Mouse (Mus musculus) embryonic facial prominence, embryonic 12.5 days (tissue): ENCODE measurements around the gene Megf11. TPM values are rescaled to one million over a fixed set of nuclear protein-coding genes. Genes with fewer than 3 reads are reported as not detected.

Experiments
- ATAC-seq: fragments of 200-750 bp; cut with Nextera tagmentation; 2 replicates; pipeline ENCODE4 v1.8.0; 2017; ENCODE audit not compliant: insufficient number of reproducible peaks, insufficient read depth, low FRiP score, low TSS enrichment
- H3K27ac ChIP-seq: fragments of 300-500 bp; sonication (generic); 2 replicates; pipeline ENCODE4 v1.5.1; 2016; ENCODE audit warnings: mild to moderate bottlenecking
- H3K27me3 ChIP-seq: fragments of 300-500 bp; sonication (generic); 2 replicates; pipeline ENCODE4 v1.6.1; 2016; ENCODE audit warnings: mild to moderate bottlenecking, moderate library complexity
- H3K36me3 ChIP-seq: fragments of 300-500 bp; sonication (generic); 2 replicates; pipeline ENCODE4 v1.6.1; 2016; ENCODE audit warnings: mild to moderate bottlenecking
- H3K4me1 ChIP-seq: fragments of 300-500 bp; sonication (generic); 2 replicates; pipeline ENCODE4 v1.6.1; 2016
- H3K4me2 ChIP-seq: fragments of 300-500 bp; sonication (generic); replicated peaks from 2 replicates; pipeline ENCODE4 v1.6.1; 2016; ENCODE audit warnings: mild to moderate bottlenecking, moderate library complexity
- H3K4me3 ChIP-seq: fragments of 300-500 bp; sonication (generic); 2 replicates; pipeline ENCODE4 v1.5.1; 2016; ENCODE audit warnings: mild to moderate bottlenecking
- H3K9ac ChIP-seq: fragments of 300-500 bp; sonication (generic); 2 replicates; pipeline ENCODE4 v1.6.1; 2016; ENCODE audit warnings: mild to moderate bottlenecking, moderate library complexity
- H3K9me3 ChIP-seq: fragments of 300-500 bp; sonication (generic); 2 replicates; pipeline ENCODE4 v1.6.1; 2016; ENCODE audit warnings: mild to moderate bottlenecking, moderate library complexity
- WGBS: fragments of 180-500 bp; shearing (Covaris S2); methylation state at CpG from one replicate; pipeline ENCODE4 v1.1.7; 2016; 5-methylcytosine and 5-hydroxymethylcytosine counted together
- polyA plus RNA-seq: library from polyadenylated mRNA; unstranded; fragments of >200 nt; fragmentation: Nextera tagmentation; extraction: Ambion mirVana; gene quantifications from 2 replicates; pipeline ENCODE4 v1.2.1, GENCODE M21; 2016

Gene Megf11
- polyA plus RNA-seq, 1 experiment from 2014 or later: 1.2 TPM

DNA sequence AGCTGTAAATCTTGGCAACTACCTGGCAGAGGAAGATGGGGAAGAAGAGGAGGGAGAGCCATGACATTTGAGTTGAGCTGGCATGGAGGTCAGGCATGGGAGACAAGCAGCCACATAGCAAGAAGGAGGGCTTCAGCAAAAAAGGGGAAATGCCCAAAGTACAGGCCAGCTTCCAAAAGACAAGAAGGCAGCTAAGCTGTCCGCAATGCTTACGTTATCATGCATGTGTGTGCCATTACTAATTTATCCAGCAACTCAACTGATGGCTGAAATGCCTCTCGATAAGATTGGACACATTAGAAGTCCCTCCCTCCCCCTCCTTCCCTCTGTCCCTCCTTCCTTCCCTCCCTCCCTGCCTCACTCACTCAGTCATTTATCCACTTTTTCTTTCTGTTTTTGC is 260.0 kb downstream of the Megf11 start:
- H3K27me3 ChIP-seq: peaks cover 6% of the 10 kb centered on the region; the same call in 1 of the 2 replicates
- H3K4me3 ChIP-seq: no peak overlapping the region
- WGBS: 82% methylated on average over 3 of the region's 3 CpGs
- no peak for ATAC-seq
- no peaks in the 10 kb centered on the region for H3K36me3 ChIP-seq
- no peaks in the 10 kb centered on the region for H3K9me3 ChIP-seq
- H3K9ac ChIP-seq: no peak overlapping the region
- no peak overlapping the region for H3K4me2 ChIP-seq
- H3K27ac ChIP-seq: no peak overlapping the region
- no peaks in the 10 kb centered on the region for H3K4me1 ChIP-seq

DNA sequence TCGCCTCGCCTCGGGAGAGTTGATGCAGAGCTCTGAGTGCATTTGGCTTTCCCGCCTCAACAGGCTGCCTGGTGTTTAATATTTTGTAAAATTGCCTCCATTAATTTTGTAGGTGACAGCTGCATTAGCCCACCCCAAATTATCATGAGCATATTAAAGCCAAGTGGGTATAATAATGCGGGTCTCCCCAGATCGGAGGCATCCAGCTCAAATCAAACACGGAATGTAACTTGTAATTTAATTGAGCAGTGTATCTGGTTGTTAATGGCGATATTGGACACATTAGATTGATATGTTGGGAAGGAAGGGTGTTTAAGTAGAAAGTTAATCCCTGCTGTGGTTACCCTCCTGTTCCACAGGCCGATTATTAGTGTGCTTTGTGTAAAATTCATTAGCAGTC is 264.0 kb downstream of the Megf11 start:
- Histone ChIP-seq H3K27me3 (no peaks in the 10 kb centered on the region), H3K4me3 (no peak overlapping the region), H3K36me3 (no peaks in the 10 kb centered on the region), H3K4me2 (no peak overlapping the region), H3K4me1 (no peaks in the 10 kb centered on the region), H3K9me3 (no peaks in the 10 kb centered on the region), H3K27ac (no peak overlapping the region), H3K9ac (no peak overlapping the region)
- WGBS: 64% methylated on average over 9 of the region's 9 CpGs
- ATAC-seq: no peak

DNA sequence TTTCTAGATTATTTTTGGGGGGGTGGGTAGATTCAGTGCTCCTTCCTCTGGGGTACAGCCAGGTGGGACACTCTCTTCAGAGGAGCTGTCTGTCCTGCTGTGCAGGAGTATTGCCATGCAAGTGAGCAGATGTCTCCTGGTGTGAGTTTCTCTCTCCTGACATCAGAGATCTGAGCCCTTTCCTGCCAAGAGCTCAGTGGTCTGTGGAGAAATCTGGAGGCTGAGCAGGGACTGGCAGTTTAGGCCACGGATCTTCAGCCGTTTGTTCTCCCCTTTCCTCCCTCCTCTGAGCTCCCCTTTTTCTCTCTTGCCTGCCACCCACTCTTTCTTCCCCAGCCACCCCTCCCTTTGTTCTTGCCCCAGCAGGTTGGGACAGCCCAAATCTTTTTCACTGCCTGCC is 264.5 kb downstream of the Megf11 start:
- no peak for ATAC-seq
- Histone ChIP-seq H3K9me3 (no peaks in the 10 kb centered on the region), H3K36me3 (no peaks in the 10 kb centered on the region), H3K27ac (no peak overlapping the region), H3K4me3 (no peak overlapping the region), H3K9ac (no peak overlapping the region), H3K4me2 (no peak overlapping the region), H3K27me3 (no peaks in the 10 kb centered on the region), H3K4me1 (no peaks in the 10 kb centered on the region)
- 29% methylated on average over 2 of the region's 2 CpGs for WGBS

DNA sequence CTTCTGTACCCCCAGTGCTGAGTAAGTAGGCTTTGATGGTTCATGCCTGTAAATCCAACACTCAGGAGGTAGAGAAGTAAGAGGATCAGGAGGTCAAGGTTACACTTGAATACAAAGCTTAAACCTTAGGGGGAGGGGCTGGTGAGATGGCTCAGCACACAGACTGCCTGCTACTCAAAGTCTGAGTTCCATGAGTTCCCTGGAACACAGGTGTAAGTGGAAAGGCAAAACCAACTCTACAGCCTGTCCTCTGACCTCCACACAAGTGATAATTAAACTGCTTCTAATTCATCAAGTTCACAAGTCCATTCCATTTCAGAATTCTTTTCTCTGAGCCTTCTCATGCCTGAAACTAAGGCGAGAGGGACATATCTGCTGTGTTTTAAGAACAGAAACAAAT is 265.8 kb downstream of the Megf11 start:
- no peaks in the 10 kb centered on the region for H3K27me3 ChIP-seq
- H3K36me3 ChIP-seq: no peaks in the 10 kb centered on the region
- 82% methylated on average over 1 of the region's 1 CpGs for WGBS

DNA sequence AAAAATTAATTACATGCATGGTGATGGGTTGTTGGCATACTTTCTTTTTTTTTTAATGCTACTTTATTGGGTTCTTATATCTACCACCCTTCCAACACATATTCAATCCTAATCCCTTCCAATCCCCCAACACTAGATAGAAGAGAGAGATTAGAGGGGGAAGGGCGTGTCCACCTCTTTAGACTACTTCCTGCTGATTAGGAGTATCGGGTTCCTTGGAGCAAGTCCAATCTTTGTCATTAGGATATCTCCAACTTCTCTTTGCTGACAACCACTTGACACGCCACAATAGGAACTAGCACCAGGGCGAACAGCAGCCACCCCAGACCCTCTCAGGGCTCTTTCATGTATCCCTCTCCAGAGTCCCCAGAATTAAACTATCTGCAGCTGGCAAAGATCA is 266.3 kb downstream of the Megf11 start:
- Histone ChIP-seq H3K4me1 (no peaks in the 10 kb centered on the region), H3K36me3 (no peaks in the 10 kb centered on the region), H3K27ac (no peak overlapping the region), H3K4me3 (no peak overlapping the region), H3K9ac (no peak overlapping the region), H3K9me3 (no peaks in the 10 kb centered on the region), H3K4me2 (no peak overlapping the region), H3K27me3 (no peaks in the 10 kb centered on the region)
- WGBS: 65% methylated on average over 4 of the region's 4 CpGs
- no peak for ATAC-seq

More for the DNA sequence above, 265.8 kb downstream of the Megf11 start:
- Histone ChIP-seq H3K4me1 (no peaks in the 10 kb centered on the region), H3K4me2 (no peak overlapping the region), H3K9me3 (no peaks in the 10 kb centered on the region), H3K27ac (no peak overlapping the region), H3K9ac (no peak overlapping the region), H3K4me3 (no peak overlapping the region)
- ATAC-seq: no peak

DNA sequence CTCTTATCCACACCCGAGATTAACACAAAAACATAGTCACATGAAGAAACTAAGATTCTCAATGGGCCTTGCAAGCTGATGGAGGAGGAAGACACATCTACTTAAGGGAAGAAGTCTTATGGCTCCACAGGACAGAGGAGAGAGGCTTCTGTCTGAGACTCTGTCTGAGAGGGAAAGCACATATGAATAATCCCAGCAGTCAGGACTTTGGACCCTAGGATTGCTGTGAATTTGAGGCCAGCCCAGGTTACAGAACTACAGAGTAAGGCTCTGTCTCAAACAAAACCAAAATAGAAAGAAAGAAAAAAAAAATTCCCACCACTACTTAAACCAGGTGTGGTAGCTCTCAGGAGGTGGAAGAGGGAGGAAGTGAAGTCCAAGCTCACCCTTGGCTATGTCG is 266.7 kb downstream of the Megf11 start:
- Histone ChIP-seq H3K4me2 (no peak overlapping the region), H3K27ac (no peak overlapping the region), H3K4me3 (no peak overlapping the region), H3K9me3 (no peaks in the 10 kb centered on the region), H3K36me3 (no peaks in the 10 kb centered on the region), H3K27me3 (no peaks in the 10 kb centered on the region), H3K9ac (no peak overlapping the region), H3K4me1 (no peaks in the 10 kb centered on the region)
- ATAC-seq: no peak
- 43% methylated on average over 2 of the region's 2 CpGs for WGBS

DNA sequence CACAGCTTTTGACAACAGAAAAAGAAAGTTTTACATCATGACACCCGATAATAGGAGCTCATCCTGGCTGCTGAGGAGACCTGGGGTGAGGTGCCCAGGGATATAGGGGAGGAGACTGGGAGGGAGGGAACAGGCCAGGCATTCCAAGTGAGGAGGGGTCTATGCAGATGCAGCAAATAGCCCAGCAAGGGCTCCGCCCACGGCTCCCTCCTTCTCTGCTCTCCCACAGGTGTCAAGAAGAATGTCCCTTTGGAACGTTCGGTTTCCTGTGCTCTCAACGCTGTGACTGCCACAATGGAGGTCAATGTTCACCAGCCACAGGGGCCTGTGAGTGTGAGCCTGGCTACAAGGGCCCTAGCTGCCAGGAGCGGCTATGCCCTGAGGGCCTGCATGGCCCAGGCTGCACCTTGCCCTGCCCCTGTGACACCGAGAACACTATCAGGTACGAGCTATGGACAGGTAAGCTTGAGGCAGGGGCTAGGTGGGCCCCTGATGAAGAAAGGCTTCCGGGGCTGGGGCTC is 267.5 kb downstream of the Megf11 start:
- Histone ChIP-seq H3K9me3 (no peaks in the 10 kb centered on the region), H3K27me3 (no peaks in the 10 kb centered on the region), H3K4me1 (no peaks in the 10 kb centered on the region), H3K36me3 (no peaks in the 10 kb centered on the region), H3K27ac (no peak overlapping the region), H3K4me2 (no peak overlapping the region), H3K9ac (no peak overlapping the region), H3K4me3 (no peak overlapping the region)
- ATAC-seq: no peak
- WGBS: 58% methylated on average over 10 of the region's 10 CpGs

DNA sequence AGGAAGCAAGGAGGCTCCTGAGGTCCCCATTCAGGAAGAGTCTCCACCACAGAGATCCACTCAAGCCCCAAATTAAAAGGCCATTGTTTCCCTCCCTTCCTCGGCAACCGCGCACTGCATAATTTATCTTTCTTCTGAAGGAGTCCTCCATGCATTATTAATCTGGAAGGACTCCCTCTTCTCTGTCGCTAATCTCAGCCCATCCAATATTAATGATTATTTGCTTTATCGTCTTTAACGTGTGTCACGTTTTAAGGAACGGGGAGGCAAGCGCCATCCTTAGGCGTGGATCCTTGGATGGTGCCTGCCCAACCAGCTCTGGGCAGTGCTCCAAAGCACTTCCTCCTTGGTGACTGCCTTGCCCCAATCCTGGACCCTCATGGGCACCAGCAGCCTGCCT is 269.3 kb downstream of the Megf11 start:
- Histone ChIP-seq H3K27me3 (no peaks in the 10 kb centered on the region), H3K4me1 (no peaks in the 10 kb centered on the region), H3K27ac (no peak overlapping the region), H3K9me3 (no peaks in the 10 kb centered on the region), H3K4me3 (no peak overlapping the region), H3K9ac (no peak overlapping the region), H3K36me3 (no peaks in the 10 kb centered on the region), H3K4me2 (no peak overlapping the region)
- ATAC-seq: no peak
- 86% methylated on average over 10 of the region's 10 CpGs for WGBS

DNA sequence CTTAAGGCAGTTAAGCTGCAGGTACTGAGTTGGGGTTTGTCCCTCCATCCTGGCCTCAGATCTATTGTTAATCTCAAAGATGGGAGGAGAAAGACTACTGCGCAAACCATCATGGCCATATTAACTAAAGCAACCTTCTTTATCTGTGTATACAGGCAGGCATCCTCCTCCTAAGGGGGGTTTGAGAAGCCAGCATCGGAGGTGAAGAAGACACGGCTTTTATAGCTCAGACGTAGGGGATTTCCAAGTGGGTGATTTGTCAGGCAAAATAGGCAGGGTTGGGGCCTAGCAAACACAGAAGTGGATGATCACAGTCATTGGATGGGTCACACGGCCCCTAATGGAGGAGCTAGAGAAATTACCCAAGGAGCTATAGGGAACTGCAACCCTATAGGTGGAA is 271.2 kb downstream of the Megf11 start:
- Histone ChIP-seq H3K4me2 (no peak overlapping the region), H3K9ac (no peak overlapping the region), H3K9me3 (no peaks in the 10 kb centered on the region), H3K4me3 (no peak overlapping the region), H3K27me3 (no peaks in the 10 kb centered on the region), H3K36me3 (no peaks in the 10 kb centered on the region), H3K4me1 (no peaks in the 10 kb centered on the region), H3K27ac (no peak overlapping the region)
- ATAC-seq: no peak
- WGBS: 90% methylated on average over 5 of the region's 5 CpGs

DNA sequence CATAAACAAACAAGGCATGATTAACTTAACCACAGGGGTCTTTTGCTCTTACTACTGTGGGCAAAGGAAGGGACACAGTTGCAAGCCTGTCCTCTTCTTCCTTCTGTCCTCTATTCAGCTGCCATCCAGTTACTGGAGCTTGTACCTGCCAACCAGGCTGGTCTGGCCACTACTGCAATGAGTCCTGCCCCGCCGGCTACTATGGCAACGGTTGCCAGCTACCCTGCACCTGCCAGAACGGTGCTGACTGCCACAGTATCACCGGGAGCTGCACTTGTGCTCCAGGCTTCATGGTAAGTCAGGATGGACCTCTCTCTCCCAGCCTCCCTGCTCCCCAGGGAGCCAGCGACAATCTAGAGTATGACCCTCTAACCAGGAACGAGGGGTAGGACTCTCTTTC is 274.8 kb downstream of the Megf11 start:
- no peaks in the 10 kb centered on the region for H3K27me3 ChIP-seq
- no peak overlapping the region for H3K4me2 ChIP-seq
- H3K27ac ChIP-seq: no peak overlapping the region
- no peaks in the 10 kb centered on the region for H3K9me3 ChIP-seq
- no peaks in the 10 kb centered on the region for H3K36me3 ChIP-seq
- H3K4me3 ChIP-seq: no peak overlapping the region
- H3K4me1 ChIP-seq: no peaks in the 10 kb centered on the region
- WGBS: 79% methylated on average over 7 of the region's 7 CpGs
- H3K9ac ChIP-seq: no peak overlapping the region
- ATAC-seq: no peak

DNA sequence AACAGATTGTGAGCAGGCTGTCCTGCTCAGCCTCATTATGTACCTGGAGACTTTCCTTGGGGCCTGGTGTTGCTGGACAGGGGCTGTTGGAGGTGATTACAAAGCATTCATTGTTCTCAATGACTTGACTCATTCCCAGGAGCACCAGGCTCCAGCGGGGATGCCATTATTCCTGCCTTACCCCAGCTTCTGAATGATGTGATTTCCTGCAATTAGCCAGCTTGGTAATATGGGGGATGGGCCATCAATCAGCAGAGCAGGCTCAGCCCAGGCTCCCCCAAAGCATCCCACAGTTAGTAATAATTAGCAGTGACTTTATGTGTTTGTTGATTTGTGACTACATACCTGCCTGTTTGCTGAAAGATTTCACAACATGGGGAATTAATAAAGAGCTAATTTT is 279.2 kb downstream of the Megf11 start:
- H3K9ac ChIP-seq: no peak overlapping the region
- H3K4me1 ChIP-seq: no peaks in the 10 kb centered on the region
- H3K27ac ChIP-seq: no peak overlapping the region
- no peaks in the 10 kb centered on the region for H3K9me3 ChIP-seq
- no peaks in the 10 kb centered on the region for H3K36me3 ChIP-seq
- H3K4me3 ChIP-seq: no peak overlapping the region
- no peak overlapping the region for H3K4me2 ChIP-seq
- 7% methylated on average over 1 of the region's 1 CpGs for WGBS
- no peak for ATAC-seq
- H3K27me3 ChIP-seq: no peaks in the 10 kb centered on the region; the same call in 1 of the 2 replicates

DNA sequence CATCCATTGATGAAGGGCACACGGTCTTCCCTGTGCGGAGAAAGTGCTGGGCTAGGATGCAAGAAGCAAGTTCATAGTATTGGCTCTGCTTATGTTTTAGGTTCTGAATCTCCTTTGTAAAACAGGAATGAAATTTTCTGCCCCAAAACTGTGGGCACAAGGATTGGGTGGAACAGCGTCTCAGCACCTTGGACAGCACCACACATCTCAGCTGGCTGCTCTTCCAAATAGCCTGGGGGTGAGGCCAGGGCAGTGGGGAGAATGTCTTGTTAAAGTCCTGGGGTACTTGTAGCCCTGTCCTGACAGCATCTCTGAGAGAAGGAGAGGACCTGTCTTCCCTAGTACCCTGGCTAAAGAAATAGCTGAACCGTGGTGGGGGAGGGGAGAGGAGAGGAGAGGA is 281.1 kb downstream of the Megf11 start:
- Histone ChIP-seq H3K4me1 (no peaks in the 10 kb centered on the region), H3K4me2 (no peak overlapping the region), H3K27ac (no peak overlapping the region)

DNA sequence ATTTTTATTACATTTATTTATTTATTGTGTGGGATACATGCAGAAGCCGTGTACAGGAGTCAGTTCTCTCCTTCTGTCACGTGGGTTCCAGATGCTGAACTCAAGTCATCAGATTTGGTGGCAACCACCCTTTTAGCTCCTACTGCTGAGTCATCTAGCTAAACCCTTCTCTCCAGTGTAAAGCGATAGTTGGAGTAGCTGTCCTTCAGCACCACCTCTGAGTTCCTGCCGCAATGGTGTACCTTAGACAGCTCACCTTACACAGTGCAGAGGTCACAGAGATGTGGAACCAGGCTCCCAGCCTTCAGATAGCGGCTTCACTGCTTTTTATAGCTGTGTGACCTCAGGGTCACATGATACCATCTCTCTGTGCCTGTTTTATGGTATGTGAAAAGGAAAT is 282.1 kb downstream of the Megf11 start:
- ATAC-seq: no peak
- Histone ChIP-seq H3K9me3 (no peaks in the 10 kb centered on the region), H3K4me2 (no peak overlapping the region), H3K27me3 (no peaks in the 10 kb centered on the region; the same call in 1 of the 2 replicates), H3K27ac (no peak overlapping the region), H3K36me3 (no peaks in the 10 kb centered on the region), H3K4me1 (no peaks in the 10 kb centered on the region), H3K9ac (no peak overlapping the region), H3K4me3 (no peak overlapping the region)
- WGBS: 9% methylated on average over 5 of the region's 5 CpGs

More for the DNA sequence above, 281.1 kb downstream of the Megf11 start:
- WGBS: 27% methylated on average over 4 of the region's 4 CpGs
- Histone ChIP-seq H3K27me3 (no peaks in the 10 kb centered on the region; the same call in 1 of the 2 replicates), H3K9me3 (no peaks in the 10 kb centered on the region), H3K4me3 (no peak overlapping the region), H3K36me3 (no peaks in the 10 kb centered on the region), H3K9ac (no peak overlapping the region)
- ATAC-seq: no peak
